Mouse (Mus musculus) CD8-positive naive resting alpha-beta T cell, adult 2 months (primary cell): Measurements from ENCODE around the gene Gmppa.
A peak's percentile ranks its signal among the peaks of the same experiment; 100 is the strongest.

ENCODE experiments used
- DNase-seq, 2 experiments: peaks; one replicate each; pipeline ENCODE4 v3.0.0; 2022; ENCODE audit warnings: low read depth in 2 of 2, low spot score in 2 of 2

Gene Gmppa

DNA sequence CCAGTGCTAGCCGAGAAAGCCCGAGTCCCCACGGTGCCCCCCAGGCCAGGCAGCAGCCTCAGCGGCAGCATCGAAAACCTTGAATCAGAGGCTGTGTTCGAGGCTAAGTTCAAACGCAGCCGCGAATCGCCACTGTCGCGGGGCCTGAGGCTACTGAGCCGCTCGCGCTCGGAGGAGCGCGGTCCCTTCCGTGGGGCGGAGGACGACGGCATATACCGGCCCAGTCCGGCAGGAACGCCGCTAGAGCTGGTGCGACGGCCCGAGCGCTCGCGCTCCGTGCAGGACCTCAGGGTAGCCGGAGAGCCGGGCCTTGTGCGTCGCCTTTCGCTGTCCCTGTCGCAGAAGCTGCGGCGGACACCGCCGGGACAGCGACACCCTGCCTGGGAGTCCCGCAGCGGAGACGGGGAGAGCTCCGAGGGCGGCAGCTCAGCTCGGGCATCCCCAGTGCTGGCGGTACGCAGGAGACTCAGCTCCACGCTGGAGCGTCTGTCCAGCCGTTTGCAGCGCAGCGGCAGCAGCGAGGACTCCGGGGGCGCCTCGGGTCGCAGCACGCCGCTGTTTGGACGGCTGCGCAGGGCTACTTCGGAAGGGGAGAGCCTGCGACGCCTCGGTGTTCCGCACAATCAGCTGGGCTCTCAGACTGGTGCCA lies 12.8 kb upstream of the Gmppa start:
- DNase-seq: no peak

DNA sequence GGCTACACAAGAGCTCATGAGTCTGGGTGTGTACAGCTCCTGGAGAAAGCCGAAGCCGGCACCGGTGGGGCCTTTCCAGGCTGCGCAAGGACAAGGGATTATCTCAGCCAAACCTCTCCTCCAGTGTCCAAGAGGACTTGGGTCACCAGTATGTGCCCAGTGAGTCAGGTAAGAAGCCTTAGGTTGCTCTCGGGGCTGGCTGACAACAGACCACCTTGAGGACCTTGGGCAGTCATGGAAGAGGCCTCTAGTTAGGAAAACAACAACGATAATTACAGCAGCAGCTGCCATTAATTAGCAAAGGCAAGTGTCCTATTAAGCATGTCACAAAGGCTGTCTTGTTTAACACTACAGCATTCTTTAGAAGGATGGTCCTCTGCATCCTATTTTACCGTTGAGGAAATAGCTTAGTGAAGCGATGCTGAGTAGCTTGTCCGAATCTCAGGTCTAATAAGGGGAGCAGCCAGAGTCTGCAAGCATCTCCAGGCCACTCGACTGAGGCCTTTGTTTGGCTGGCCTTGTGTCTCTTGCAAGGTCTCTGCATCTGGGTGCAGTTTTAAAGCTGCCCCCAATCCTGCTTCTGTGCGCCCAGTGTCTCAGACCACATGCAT lies 11.8 kb upstream of the Gmppa start:
- no peak for DNase-seq

DNA sequence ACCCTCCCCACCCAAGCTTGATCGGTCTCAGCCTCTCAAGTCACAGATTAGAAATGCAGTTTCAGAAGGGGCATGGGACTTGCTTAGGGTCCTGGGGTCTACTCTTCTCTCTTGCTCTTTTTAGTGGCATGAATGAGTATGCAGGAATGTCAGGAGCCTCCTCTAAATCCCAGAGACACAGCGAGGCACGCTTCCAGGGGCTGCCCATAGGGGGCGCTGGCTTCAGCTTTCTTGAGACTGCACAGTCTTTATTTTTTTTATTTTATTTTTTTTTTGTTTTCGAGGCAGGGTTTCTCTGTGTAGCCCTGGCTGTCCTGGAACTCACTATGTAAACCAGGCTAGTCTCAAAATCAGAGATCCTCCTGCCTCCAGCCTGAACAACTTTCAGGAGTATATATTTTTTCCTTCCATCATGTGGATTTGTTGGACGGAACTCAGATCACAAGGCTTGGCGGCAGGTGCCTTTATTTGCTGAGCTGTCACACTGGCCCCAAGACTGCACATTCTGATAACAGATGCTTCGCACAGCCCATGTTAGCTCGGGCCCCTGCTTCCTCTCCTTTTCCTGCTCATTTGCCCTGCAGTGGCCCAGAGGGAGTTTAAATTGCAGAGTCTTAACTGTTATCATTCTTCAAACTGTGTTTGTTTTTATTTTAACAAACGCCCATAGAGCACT lies 9.8 kb upstream of the Gmppa start:
- no peak for DNase-seq

DNA sequence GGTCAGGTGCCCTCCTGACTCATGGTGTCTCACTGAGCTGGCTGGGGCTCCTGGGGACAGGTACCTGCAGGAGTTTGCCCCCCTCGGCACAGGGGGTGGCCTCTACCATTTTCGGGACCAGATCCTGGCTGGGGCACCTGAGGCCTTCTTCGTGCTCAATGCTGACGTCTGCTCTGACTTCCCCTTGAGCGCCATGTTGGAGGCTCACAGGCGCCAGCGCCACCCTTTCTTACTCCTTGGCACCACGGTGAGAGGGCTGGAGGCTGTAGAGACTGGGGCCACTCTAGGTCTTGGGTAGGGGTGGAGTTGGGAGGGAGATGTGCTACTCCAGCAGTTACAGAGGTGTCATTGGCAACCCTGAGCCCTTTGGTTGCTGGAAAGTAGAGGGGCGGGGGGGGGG lies 3.1 kb downstream of the Gmppa start:
- DNase-seq: no peak

DNA sequence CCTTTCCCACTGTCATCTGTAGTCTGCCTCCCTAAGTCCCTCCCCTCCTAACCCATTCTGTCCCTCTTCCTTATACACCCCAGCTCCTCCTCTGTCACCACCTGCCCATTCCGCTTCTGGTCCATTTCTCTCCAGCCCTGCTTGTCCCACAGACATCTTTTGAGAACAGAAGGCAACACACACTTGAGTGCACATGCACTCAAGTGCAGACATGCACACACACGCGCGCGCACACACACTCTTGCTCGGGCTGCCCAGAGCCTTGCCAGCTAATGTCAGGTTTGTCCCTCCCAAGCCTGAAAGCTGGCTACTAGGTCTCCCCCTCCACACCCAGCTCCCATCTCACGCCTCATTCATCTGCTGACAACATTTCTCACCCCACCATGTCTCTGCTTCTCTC lies 4.9 kb downstream of the Gmppa start:
- DNase-seq: no peak

DNA sequence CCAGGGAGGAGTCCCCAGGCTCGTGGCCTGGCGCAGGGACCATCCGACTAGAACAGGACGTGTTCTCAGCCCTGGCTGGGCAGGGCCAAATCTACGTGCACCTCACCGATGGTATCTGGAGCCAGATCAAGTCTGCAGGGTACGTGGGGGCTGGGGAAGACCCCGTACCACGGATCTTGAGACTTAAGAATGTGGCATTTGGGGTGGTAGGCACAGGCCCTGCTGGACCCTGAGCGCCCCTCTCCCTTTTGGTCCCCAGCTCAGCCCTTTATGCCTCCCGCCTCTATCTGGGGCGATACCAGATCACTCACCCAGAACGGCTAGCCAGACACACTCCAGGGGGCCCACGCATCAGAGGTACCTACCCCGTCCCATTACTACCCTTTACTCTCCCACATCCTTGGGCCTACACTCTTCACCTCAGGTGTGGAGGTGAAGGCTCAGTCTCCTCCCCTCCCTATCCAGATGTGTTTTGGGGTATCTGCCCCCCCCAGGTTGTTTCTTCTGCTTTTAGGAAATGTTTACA lies 5.8 kb downstream of the Gmppa start:
- no peak for DNase-seq

DNA sequence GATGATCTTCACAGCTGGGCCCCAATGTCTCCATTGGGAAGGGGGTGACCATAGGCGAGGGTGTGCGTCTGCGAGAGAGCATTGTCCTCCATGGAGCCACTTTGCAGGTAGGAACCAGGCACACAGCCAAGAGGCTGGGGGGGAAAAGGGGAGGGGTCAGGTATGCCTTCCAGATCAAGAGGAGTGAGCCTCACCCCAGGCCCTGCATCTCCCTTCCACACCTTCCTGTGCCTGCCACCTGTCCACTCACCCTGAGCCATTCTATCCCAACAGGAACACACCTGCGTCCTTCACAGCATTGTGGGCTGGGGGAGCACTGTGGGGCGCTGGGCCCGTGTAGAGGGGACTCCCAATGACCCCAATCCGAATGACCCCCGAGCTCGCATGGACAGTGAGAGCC lies 6.4 kb downstream of the Gmppa start:
- DNase-seq: no peak

DNA sequence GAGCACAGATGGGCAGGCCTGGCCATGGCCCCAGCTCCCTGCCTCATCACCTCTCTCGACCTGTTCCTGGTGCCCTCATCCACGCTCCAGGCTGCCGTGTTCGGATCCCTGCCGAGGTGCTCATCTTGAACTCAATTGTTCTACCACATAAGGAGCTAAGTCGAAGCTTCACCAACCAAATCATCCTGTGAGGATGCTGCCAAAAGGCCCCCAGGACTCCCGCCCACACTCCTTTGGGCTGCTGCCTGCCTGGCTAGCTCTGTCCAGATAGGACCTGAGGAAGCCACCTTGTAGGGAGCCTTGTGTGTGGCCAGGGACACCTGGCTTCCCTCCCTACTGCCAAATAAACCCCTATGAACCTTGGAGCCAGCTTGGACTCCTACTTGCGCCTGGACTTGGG lies 7.1 kb downstream of the Gmppa start:
- DNase-seq: no peak

DNA sequence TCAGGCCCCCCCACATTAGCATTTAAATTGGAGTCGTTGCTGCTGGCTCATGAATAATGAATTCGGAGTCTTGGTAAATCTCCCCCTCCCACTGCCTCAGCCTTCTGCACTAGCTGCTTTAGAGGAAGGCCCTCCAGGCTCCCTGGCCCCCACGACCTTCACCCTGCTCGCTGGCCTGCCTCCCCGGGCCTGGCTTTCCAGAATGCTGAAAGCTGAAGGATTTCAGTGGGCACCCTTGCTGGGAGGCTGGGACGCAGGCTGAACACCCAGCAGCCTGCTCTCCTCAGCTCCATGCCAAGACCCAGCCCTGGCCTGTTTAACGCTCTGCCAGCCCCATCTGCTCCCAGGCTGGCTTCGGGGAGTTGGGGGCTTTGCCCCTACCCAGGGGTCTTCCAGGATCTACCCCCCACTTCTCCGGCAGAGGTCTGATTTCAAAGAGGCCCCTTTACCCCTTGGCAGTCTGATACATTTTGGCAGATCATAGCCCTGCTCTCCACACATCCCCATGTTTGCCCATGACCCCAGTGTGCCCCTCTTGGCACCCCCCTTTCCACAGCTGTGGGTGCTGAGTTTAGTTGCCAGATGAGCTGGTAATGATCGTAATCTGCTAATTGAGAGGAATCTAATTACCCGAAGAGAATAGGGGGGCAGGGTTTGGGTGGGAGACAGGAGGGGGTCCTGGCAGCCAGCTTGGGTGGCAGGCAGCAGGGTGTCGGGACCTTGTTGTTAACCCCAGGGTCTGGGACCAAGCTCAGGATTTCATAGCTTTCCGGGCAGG lies 7.7 kb downstream of the Gmppa start:
- no peak for DNase-seq

DNA sequence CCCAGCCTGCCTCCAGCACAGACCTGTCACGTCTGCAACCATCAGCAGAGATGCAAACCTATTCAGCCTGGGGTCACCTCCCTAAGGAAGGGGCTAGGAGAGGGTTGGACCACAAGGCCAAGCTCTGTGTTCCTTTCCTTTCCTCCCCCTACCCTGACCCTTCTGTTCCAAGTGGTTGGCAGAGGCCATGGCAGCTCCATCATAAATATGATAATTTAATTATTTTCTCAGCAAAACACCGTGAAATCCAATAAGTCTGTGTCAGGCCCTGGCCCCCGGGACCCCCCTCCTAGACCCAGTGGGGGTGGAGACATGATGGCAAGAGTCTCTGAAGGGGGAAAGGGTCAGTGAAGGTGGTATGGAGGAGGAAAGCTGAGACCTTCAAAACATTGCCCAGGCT lies 8.5 kb downstream of the Gmppa start:
- DNase-seq: no peak

DNA sequence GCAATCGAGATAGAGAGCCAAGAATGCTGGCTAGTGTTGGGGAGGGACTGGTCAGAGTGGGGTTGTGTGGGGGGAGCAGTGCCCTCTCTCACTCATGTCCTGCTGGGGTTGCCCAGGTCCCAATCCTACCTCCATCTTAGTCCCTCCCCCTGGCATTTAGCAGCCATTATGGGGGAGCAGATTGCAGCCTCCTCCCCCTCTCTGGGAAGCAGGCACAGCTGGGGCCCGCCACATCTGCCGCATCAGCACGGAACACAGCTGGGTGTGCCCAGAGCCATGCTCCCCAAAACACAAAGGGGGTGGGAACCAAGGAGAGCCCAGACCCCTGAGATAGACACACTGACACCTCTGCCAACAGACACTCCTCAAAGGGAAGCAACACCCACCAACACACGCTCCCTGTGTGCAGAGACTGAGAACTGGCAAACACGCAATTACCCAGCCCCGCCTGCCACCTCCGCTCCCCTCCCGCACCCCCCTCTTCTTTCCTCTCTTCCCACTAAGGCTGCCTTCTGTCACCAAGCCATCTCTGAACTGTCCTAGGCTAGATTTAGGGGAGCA lies 9.5 kb downstream of the Gmppa start:
- no peak for DNase-seq

DNA sequence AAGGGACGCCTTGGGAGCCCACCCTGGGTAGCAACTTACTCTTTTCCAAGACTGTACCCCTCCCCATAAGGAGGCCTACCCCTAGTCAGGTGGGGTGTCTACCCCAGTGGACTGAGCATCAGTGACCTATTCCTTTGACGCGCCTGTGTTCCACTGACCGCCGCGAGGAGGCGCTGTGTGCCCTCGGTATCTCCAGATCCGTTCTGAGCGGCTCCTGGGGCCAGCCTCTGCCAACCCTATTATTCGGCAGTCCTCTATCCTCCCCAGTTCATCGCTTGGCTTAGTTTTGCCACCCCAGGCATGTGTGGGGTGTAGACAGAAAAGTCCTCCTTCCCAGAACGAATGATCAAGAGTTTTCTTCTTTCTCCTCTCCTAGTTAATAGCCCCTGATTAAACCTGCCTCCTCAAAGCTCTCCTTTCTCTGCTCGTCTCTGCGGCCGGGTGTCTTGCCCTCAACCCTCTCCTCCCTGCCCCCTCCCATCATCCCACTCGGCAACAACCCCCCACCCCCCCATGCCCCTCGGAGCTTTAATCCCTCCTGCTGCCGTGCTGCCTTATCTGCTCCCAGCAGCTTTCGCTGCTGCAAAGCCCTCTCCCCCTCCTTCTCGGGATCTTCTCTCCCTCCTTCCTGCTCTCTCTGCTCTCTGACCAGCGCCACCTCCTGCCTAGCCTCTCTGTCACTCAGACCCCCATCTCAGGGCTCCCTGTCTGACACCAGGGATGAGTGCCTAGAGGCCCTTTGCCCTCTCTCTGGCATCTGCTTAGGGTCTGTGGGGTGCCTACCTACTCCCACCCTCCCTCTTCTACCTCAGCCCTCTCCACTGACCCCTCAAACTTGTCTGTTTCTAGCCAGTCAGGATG lies 10.3 kb downstream of the Gmppa start:
- peak; percentile 69 to 70 for DNase-seq

DNA sequence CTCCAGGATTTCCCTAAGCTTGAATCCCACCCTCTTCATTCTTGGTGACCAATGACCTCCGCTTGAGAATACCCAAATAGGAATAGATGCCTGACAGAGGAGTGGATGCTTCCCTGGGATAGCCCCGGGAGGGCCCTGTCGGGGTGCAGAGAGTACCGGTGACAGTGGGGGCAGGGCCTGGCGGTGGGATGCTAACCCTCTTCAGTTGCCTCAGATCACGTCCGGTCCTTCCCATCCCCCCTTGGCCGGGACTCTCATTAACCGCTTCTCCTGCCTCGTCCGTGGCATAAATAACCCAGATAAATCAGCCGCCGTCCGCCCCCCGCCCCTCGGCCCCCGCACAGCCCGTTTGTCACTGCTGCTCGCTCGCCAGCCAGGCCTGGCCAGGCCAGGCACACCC lies 10.9 kb downstream of the Gmppa start:
- DNase-seq: no peak

DNA sequence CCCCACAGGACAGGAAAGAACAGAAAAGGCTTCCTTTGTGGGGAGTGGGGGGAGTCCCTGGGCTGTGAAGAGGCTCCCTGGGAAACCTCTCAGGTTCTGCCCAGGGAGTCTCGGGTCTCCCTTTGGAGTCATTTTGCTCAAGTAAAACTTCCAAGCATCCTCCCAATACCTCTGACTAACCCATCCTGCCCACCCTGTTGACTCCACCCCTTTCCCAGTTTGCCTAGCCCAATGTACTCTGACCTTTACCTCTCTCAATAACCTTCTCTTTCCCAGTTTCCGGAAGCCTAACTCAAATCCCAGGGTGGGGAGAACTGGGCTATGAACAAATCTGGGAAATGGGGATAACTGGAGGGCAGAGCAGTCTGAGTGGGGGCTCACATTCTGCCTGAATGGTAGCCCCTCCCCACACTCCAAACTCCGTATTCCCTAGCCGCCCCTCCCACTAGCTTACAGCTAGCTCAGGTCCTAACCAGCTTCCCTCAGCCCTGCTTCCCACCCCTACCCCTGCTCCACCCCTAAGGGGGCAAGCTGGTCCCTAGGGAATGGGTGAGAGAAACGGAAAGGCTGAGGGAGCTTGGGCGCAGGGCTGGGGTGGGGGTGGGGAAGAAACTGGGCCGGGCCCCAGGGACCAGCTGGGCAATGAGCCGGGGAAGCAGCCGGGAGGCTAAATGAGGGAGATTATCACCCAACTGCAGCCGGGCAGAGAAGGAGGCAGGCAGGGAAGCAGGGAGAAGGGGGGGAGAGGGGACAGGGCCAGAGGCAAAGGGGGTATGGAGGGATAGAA lies 11.7 kb downstream of the Gmppa start:
- no peak for DNase-seq

DNA sequence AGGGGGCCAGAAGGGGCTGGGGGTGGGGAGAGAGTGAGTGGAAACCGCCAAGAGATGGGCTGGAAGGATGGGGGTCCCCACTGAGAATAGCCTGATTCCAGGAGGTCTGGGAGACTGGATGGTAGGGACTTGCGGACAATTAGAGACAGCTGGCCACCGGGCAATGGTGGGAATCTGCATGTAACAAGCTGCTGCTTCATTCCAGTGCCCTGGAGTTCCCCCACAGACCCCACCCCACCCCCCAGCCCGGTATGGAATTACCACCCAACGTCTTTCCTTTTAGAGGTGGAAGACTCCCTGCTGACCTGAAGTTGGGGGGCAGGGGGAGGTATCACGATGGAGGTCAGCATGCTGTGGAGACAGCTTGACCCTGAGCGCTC lies 12.3 kb downstream of the Gmppa start:
- no peak for DNase-seq

DNA sequence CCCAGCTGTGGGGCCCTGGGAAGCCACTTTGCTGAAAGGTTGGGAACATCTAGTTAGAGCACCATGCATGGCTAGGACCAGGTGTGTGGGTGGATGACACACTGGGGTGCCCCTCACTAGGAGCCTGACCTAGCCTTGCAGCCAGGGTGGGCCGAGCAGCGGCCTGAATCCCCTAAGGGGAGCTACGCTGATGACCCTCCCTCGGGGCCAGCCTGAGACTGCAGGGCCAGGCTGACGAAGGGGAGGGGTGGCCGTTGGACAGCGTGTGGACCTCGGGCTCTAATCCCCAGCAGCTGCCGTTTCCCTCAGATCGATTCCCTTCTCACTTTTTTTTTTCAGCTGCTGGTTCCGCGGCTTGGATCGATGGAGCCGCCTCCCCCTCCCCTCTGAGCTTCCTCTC lies 13.2 kb downstream of the Gmppa start:
- no peak for DNase-seq

DNA sequence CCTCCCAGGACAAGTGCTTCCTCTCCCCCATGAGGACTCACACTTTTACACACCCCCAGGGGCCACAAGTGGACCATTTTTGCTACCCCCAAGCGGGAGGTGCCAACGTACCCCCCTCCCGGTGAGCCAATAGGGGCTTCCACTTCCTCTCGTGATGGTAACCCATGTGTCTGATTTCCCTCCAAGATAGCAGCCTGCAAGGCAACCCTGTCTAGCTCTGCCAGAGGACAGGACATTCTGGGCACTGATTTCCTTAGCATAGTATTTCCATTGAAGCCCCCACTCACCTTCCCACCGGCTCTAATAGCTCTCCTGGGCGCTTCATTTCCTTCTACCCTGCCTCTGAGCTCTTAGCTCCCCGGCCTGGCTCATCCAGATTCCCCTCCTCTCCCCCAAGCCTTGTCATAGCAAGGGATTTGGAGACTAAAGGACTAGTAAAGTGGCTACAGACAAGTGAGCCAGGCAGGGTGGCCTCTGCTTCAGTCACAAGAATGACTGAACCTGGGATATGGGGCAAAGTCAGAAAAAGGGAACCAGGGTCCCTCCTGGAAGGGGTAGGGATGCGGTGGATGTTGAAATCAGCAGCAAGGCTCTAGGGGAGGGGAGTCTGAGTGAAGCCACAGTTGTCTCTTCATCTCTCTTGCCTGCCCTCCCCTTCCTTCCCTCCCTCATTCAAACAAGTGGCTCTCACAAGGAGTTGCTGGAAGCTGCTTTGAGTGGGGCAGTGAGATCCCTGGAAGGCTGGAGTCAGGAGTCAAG lies 13.8 kb downstream of the Gmppa start:
- no peak for DNase-seq

DNA sequence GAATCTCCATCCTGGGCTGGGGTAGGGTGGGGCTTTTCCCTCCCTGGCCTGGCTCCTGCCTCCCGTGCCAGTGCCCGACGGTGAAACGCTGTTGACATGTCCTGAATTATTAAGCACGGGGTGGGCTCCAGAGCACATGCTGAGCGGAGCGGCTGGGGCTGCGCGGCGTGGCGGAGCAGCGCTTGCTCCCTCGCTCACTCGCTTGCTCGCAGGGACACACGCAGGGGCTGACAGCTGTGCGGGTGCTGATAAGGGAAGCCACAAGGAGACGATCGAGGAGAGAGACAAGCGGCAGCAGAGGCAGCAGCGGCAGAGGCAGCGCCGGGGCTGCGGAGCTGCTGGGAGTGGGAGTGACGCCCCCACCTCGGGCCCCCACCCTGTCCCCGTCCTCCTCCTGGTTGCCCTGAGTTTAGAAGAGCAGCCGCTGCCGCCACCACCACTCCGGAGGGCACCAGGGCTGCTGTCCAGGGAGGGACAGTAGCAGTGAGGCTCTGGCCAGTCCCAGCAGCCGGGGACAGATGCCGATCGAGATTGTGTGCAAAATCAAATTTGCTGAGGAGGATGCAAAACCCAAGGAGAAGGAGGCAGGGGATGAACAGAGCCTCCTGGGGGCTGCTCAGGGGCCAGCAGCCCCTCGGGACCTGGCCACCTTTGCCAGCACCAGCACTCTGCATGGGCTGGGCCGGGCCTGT lies 14.7 kb downstream of the Gmppa start, which contains the start of gene Asic4:
Gene Asic4 (plus strand): TSS at position 123 of the 692 bp plus-strand sequence.
- DNase-seq: no peak
